Mouse (Mus musculus) cerebellum, postnatal 14 days (tissue): ENCODE measurements at regions not wholly inside any gene's neighbourhood (a gene's known extent, or its start where the extent isn't known, plus 50 kb on each side); places are given as distances from the start of the nearest gene placed in this dataset.
A peak's percentile ranks its signal among the peaks of the same experiment; 100 is the strongest.

Experiments used
- DNase-seq, 2 experiments: peaks; one replicate each; pipeline ENCODE4 v3.0.0; 2021; ENCODE audit warnings: mixed read lengths in 2 of 2

DNA sequence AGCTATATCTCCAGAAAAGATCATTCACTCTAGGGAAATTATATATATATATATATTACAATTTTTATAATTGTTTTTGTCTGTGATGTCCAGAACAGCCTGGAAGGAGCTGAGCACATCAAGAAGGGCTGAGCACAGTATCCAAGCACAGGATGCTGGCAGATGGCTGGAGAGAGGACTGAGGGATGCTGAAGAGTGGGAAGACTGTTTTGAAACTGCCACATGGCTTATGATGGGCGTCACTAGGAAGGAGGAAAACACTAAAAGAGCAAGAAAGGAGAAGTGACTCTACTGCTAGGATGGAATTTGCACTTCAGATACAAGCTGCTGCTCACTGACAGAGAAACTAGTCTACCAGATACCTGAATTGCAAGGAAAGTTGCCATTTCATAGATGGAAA, 50.4 kb upstream of the Atg10 start:
- DNase-seq: no peak

DNA sequence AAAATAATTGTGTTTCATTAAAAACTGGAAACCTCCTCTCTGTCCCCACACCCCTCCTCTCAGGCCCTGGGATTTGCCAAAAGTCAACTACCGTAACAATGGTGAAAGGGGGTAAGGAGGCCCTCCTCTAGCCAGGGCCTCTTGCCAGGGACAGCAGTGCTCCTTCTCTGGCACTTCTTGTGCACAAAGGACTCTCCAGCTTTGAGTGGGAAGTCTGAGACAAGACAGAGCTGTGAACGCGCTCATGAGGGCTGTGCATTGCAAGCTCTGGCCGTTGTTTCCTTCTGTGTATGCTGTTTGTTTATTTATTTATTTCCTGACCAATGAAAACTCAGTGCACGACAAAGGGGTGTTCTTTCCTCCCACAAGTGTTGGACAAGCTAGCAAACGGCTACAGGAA, 50.8 kb upstream of the Atg10 start:
- peak; percentile 17 to 26 for DNase-seq

DNA sequence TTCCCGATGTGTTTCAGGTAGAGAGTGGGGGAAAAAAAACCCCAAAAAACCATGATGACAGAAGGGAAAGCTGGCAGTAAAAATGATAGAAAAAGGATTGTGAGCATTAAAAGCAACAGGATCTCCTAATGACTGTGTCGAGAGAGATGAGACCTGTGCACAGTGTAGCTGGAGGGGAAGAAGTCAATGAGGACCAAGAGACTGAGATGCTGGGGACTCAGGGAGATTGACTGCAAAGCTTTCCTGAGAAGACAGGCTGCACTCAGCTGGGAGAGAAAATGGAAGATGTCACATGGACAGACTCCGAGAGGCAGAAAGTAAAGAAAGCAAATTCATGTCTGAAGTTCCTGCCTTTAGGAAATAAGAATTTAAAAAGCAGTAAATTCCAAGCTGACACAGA, 55.7 kb upstream of the Atg10 start:
- no peak for DNase-seq

DNA sequence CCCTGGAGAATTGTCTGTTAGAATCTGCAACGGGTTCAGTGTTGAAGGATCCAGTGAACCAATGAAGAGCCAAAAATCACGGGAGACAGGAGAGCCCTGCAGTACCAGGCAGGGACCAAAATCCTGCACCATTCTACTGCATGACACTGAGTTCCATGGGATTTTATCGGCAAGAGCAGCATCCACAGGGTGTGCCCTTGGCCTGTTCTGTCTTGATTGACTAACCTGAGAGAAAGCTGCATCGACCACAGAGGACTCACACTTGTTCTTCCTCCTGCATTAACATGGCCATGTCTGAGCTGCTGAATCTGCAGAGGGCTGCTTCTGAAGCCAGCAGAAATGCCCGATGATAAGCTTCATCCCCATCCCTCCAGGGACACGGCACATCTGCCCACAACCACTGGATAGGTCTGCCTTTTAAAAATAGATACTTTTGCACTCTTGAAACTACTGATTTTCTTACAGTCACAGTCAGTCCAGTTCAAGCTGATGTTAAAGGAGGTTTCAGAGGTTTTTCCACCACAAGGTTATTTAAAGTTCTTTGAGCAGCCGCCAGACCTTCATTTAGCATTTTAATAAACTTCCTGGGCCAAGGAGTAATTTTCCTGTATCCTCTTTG, 71.9 kb upstream of the Atg10 start:
- no peak for DNase-seq

DNA sequence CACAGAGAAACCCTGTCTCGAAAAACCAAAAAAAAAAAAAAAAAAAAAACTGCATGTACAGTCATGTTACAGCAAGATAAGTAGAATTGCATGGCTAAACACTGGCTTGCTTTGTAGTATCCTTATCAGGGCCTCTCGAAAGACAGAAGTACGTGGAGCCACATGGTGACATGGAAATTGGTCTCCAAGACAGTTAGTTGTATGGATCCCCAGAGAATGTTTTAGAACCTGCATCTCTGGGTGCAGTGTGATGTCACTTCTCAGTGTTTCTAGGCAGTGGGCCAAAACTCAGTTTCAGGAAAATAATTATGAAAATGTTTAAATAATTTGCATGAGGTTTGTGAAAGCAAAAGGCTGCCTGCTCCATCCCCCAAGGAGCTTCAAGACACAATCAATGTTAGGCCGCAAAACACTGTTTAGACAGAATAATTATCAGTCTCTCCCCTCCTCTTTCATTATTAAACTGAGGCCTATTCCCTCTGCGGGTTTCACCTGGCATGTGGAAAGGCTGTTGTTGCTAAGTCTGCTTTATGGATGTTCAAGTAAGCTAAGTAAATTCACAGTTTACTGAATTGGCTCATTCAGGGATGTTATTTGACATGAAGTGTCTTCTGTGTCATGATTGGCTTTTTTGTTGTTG, 72.9 kb upstream of the Atg10 start:
- no peak for DNase-seq

DNA sequence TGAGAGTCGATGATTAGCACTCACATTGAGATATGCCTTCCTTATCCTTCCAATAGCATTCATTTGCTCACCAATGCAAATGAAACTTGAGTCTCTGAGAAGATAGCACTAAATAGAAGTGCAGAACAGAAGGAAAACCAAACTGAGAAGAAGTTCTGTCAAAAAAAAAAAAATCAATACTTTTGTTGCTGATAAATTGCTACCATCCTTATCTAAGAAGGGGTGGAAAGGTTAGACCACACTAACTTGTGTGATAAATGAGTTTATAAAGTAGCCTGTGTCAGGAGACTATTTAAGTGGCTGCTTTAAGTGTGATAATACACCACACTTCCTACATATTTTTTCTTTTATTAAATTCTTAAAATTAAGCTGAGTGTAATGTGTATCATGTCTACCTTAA, 78.1 kb upstream of the Atg10 start:
- DNase-seq: no peak

DNA sequence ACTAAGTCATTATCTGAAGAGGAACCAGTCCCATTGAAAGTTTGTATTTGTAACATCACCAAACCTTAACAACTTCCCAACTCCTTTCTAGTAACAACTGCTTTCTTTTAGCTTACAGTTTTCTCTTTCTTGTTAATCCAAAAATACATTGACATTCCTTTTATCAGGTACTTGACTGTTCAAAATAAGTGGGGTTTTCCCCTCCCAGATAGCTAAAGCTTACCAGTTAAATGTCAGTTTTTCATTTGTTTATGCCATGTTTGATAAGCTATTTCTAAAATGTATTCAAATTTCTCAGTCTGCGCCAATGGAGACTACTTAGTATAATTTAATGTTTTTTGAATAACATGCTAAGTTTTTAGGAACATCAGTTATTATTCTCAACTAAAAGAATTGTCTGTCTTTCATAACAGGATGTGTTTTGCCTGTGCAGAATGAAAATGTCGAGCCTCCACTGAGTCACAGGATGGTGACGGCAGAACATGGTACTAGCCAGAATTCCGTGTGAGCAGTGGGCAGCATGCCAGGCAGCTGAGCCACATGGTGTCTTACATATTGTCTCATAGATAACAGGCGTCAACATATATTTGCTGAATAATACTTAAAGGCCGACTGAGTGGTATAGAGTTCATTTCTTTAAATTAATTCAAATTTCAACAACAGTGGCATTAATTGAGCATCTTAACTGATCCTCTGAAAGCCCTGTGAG, 82.1 kb upstream of the Atg10 start:
- peak; percentile 41 to 52 for DNase-seq

DNA sequence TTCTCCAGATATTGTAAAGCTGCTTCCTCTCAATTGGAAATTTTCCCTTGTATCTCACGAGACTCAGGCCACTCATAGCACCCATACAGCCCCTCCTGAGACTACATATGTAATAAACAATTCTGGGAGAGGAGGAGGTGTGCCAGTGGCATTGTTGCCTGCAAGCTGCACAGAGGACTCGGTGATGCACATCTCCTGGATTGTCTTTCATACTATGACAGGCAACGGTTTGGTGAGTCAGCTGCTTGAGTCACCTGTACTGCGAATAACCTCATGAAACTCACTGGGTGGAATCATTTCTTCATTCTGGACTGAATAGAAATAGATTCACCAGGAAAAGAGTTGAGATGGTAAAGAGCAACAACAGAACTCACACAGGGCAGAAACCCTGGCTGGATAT, 82.8 kb upstream of the Atg10 start:
- DNase-seq: no peak

DNA sequence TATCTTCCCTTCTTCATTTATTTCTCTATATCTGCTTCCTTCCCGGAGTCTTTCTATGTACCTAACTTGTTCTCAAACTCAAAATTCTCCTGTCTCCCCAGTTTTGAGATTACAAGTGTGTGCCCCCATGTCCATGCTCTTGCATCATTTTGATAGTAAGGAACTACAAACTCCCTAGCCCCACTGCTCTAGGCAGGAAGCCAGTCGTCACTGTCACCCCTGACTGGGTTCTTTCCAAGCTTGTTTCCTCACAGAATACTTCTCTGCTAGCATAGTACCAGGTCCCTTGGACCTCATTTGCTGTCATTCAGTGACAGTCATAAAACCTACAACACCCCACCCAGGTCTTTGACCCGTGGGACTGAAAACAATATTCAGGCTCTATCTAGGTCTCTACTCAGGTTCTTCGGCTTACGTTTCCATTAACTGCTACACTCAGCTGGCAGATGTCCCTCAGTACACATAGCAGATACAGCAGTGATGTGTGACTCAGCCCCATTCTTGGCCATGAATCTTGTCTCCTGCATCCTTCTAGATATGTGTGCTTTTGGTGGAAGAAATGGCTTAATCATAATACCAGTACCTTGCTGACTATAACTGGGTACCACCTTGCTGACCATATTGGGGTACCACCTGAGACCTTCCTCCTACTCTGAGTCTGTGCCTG, 89.3 kb upstream of the Atg10 start:
- DNase-seq: no peak

DNA sequence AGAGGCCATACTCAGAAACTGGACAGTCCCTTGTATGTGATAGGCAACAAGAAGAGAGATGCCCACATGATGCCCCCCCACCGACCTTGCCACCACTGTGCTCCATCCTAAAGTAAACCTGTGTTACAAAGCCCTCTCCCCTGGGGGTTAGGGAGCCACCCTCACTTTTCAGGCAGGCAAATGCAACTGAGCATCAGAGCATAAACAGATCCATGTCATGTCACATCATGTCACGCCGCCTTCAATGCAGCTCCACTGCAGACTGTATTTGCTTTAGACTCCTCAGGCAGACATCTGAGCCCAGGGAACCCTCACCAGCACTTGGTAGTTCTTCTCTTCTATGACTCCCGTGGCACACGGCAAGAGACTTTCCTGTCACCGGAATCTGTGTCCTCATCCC, 98.6 kb upstream of the Atg10 start:
- no peak for DNase-seq

DNA sequence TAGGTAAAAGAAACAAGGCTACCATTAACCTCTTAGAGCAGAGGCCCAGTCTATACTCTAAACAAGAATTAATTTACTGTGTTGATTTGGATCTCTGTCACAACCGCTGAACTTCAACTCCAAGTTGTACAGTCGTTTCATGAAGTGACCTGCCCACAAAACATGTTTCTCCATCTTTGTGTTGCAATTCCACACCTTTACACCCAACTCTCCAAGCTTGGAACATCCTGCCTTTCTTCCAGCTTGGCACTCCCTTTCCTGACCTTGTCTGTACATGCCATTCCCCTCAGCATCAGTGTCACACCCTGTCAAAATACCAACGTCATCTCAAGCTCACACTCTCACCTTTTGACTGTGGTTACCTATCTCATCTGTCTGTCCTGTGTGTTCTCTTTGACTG, 103.1 kb upstream of the Atg10 start:
- DNase-seq: no peak

DNA sequence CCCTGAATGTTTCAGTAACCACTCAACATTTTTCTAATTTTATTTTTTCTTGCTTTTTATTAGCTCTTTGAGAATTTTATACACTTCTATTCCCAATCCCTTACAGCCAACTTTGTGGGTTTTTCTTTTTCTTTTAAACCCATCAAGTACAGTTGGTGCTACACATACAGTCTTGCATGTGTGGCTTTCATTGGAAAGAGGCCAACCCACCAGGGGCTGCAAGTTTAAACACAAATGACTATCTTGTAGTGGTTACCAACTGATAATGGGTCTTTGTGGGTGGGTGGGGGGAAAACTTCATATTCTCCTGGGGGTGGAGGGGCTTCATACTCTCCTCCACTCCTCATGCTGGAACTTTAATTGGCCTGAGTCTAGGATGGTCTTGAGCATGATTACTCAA, 110.5 kb upstream of the Atg10 start:
- no peak for DNase-seq

DNA sequence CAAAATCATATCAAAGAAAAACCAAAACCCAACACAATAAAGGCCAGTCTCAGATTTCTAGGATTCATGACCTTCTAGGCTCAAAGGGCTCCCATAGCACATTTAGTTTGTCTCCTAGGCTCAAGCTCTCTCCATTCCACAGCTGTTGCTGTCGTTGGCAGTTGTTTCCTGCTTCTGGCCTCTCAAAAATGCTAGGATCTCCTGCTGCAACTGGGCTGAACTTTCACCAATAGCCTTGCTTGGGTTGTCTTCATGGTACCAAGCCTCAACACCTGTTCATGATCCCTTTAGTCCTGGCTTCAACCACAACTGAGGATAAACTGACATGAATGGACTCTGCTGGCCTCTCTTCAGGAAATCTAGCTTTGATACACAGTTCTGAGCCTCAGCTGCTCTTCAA, 115.9 kb upstream of the Ssbp2 start:
- DNase-seq: no peak

DNA sequence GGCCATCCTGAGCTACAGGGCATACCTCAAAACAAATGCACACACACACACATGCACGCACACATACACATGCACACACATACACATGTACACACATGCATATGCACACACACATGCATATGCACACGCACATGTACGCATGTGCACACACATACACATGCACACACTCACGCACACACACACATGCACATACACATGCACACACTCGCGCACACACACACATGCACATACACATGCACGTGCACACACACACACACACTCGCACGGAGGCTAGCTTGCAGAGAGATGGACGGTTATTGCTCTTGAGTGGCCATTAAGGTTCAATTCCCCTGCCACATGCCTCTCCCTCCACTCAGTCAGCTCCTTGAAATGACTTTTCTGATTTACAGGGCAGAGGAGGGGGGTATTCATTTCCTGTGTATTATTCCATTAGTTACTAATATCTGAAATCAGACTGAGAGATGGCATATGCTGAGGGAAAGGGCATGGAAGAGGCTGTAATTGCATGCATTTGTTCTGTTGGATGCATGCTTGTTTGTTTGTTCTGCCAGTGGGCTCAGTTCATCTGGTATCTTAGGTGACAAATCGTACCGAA, 111.5 kb upstream of the Ssbp2 start:
- no peak for DNase-seq

DNA sequence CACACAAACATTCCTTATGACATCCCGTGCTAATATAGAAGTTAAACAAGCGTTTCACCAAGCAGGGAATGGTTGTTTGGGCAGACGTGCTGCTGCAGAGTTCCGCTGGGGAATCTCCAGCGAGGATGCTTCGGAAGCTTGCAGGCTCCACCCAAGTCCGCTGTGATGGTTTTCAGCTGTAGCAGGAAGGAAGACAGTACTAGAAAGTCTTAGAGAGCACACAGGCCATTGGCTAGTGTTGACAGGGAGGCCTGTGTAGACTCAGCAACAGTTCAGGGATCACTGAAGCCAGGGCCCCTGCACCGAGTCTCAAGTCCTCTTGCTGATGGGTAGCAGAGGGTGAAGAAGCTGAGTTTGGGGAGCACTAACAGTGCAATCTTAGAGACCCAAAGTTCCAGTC, 107.8 kb upstream of the Ssbp2 start:
- no peak for DNase-seq

DNA sequence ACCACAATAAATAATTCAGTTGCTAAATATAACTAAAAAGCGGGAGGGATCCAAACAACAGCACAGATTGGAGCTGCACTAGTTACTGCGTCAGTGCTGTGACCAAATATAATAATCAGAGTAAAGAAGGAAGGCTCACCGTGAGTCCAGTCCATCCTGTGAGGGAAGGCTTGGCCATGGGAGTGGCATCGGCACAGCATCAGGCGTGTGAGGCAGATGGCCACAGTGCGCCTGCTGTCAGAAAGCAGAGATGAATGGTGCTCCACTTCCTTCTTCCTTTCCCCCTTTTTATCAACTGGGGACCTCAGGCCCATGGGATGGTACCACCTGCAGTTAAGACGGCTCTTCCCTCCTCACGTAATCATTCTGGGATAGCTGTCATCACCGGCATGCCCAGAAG, 103.6 kb upstream of the Ssbp2 start:
- DNase-seq: no peak

DNA sequence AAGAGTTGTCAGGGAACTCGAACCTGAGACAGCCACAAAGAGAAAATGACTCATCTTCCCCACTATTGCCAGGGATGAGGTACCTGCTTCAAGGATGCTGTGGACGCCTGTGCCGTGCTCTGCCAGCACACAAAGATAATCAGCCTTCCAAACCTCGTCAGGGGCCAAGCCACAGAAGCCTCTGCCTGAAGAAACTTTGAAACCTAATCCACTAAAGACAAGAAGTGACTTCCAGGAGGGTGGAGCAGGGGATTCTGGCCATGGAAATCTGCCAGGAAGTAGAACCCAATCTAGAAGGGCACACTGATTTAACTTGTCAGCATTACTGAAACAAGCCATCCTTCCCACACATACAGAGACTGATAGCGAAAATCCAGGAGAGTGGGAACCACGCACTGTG, 100.0 kb upstream of the Ssbp2 start:
- DNase-seq: no peak

DNA sequence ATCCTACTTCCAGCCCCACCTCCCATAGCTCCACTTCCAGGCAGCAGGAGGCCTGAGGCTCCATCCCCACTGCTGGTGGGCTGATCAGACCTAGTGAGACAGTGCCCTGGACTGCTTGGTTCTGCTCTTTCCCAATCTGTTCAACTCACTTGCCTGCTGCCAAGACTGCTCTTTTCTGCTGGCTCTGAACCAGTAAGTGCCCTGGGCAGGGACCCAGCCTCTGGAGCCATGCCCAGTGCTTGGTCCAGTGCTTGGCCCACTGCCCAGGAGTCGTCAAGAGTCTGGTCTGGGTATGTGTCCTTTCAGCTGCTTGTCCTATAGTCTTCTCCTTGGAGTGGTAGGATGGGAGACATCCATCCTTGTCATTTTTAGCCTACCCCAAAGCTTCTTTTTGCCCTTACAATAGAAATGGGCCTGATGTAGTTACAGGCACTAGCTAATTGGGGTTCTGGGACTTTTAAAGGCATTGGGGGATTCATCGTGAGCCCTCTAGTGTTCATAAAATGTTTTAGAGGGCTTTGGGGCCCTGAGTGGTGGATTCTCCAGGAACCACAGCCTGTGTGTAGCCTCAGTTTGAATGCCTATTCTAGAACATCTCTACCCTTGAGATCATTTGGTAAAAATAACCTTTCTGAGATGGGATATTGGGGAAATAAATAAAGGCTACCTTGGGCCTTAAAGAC, 94.7 kb upstream of the Ssbp2 start:
- peak; percentile 100 for DNase-seq

DNA sequence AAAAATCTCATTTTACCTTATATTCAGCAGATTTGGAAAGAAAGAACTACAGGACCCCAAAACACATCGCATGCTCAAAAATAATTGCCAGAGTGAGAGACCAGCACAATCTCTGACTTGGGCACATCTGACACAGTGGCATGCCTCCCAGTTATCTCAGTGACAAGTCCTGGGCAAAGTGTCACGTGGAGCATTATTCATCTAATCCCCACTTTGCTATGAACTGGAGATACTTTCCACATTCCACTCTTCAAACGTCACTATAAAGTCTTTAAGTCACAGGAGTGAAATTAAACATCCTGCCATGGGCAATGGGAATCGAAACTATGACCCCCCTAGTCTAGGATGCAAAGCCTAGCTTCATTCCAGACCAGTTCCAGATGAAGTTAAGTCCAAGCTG, 93.5 kb upstream of the Ssbp2 start:
- DNase-seq: no peak

DNA sequence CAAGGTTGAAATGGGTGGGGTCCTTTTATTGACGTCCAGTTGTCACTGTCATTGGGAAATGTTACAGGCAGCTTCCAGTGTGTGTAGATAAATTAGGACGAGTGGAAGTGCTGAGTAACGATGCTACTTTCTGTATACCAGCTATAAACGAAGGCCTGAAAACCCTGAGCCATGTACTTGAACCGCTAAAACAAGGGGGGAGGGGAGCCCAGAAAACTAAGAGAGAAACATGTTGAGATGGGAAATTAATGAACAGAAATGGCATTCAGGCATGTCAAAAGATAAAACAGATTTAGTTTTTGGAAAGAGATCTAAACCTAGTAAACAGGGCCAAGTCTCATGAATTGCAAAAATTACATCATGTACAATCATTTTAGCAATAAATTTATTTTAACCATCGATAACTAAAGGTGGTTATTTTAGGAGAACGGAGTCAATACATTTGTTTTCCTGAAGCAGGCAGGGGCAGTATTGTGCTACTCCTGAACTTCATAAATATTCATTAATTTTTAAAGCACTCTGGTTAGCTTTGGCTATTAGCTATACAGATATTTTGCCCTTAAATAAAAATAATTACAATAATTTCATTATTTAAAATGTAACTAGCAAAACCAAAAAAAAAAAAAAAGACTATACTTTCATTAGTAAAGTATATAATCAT, 92.1 kb upstream of the Ssbp2 start:
- DNase-seq: no peak

DNA sequence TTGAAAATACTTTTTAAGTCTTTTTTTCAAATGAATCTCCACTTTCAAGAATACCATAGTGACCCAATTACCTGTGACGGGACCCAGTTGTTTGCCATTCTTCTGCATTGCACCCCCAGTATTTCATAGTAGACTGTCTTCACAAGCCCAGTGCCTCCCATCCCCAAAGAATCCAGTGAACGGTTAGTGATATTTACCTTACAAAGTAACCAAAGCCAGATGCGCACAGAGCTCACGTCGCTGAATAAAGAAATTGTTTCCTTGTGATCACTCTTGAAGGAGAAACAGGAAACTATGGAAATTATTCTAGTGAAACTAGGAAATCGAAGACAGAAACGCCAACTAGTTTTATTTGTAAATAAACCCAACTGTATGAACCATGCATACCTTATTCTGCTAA, 91.4 kb upstream of the Ssbp2 start:
- DNase-seq: no peak

DNA sequence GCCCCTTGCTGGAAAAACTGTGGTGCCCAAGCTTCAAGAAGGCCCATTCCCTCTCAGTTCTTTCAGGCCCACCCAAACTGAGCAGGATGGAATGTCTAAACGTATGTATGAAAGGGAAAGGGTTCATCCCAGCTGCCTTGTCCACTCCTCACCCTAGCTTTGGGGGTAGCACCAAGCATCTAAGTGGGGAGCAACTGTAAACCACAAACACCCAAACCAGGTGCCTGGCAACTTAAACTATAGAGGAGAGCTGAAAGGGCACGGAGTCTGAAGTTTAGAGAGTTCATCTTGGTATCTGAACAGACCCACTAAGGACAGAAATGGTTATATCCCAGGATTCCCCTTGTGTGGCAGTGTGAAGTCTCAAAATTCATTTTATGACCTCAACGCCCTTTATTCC, 90.1 kb upstream of the Ssbp2 start:
- no peak for DNase-seq
